Comparison of ENCODE assay signal across 28 mouse cellular contexts in genomic region chr13:107367639-107368038, GRCm38 (mm10).
"Had no signal": no experiment of that assay in that cellular context is flagged by ENCODE, and none has a peak within 500 bp of the region (broad histone marks: within the 10 kb centered on the region; RNA-seq: fewer than 3 reads in every experiment).

No protein-coding gene starts in this region.

- H3K9ac ChIP-seq: embryonic facial prominence, embryonic 12.5 days; embryonic facial prominence, embryonic 13.5 days; embryonic facial prominence, embryonic 15.5 days; forebrain, embryonic 12.5 days; forebrain, embryonic 13.5 days; forebrain, embryonic 15.5 days had no signal

- DNase-seq: cerebellum, adult 8-10 months; cerebellum, adult 9-10 months; cerebellum, adult 9-11 months; cerebellum, postnatal 10 days; cerebellum, postnatal 14 days; cerebellum, postnatal 25 days; cerebellum, postnatal 36 days; embryo, embryonic 11 days; gastrocnemius, adult 2 months; gastrocnemius, postnatal 10 days; gastrocnemius, postnatal 14 days; gastrocnemius, postnatal 25 days; gastrocnemius, postnatal 36 days; heart, adult 11 months; heart, adult 18-20 months; heart, adult 2 months had no signal

- H3K4me3 ChIP-seq: embryonic facial prominence, embryonic 10.5 days; embryonic facial prominence, embryonic 12.5 days; embryonic facial prominence, embryonic 13.5 days; embryonic facial prominence, embryonic 15.5 days; erythroblast, embryonic 14.5 days; forebrain, embryonic 10.5 days; forebrain, embryonic 12.5 days; forebrain, embryonic 13.5 days; forebrain, embryonic 15.5 days; gastrocnemius, adult 2 months; heart, adult 2 months; heart, embryonic 10.5 days had no signal

- H3K4me1 ChIP-seq: embryonic facial prominence, embryonic 10.5 days; embryonic facial prominence, embryonic 12.5 days; embryonic facial prominence, embryonic 13.5 days; embryonic facial prominence, embryonic 15.5 days; forebrain, embryonic 12.5 days; forebrain, embryonic 13.5 days; forebrain, embryonic 15.5 days had no signal

- ATAC-seq: forebrain, embryonic 13.5 days; forebrain, embryonic 14.5 days; forebrain, embryonic 15.5 days; forebrain, embryonic 16.5 days had no signal

- H3K27ac ChIP-seq: embryonic facial prominence, embryonic 10.5 days; embryonic facial prominence, embryonic 12.5 days; embryonic facial prominence, embryonic 13.5 days; embryonic facial prominence, embryonic 15.5 days; forebrain, embryonic 10.5 days; forebrain, embryonic 12.5 days; forebrain, embryonic 13.5 days; forebrain, embryonic 15.5 days; gastrocnemius, adult 2 months; heart, adult 2 months; heart, embryonic 10.5 days had no signal

- H3K9me3 ChIP-seq: embryonic facial prominence, embryonic 10.5 days; embryonic facial prominence, embryonic 12.5 days; embryonic facial prominence, embryonic 13.5 days; embryonic facial prominence, embryonic 15.5 days; forebrain, embryonic 10.5 days; forebrain, embryonic 12.5 days; forebrain, embryonic 13.5 days; forebrain, embryonic 15.5 days; heart, embryonic 10.5 days had no signal

- H3K27me3 ChIP-seq: embryonic facial prominence, embryonic 12.5 days; embryonic facial prominence, embryonic 13.5 days; embryonic facial prominence, embryonic 15.5 days; forebrain, embryonic 12.5 days; forebrain, embryonic 13.5 days; forebrain, embryonic 15.5 days had no signal

- H3K4me2 ChIP-seq: embryonic facial prominence, embryonic 12.5 days; embryonic facial prominence, embryonic 13.5 days; embryonic facial prominence, embryonic 15.5 days; forebrain, embryonic 12.5 days; forebrain, embryonic 13.5 days; forebrain, embryonic 15.5 days had no signal

- H3K36me3 ChIP-seq: embryonic facial prominence, embryonic 10.5 days; embryonic facial prominence, embryonic 12.5 days; embryonic facial prominence, embryonic 13.5 days; embryonic facial prominence, embryonic 15.5 days; forebrain, embryonic 10.5 days; forebrain, embryonic 12.5 days; forebrain, embryonic 15.5 days; heart, embryonic 10.5 days had no signal
